Mouse (Mus musculus) ES-Bruce4 (cell line): ENCODE measurements around the gene Mrpl2.

Experiments
- CTCF ChIP-seq: IDR thresholded peaks from one replicate; pipeline ENCODE4 v1.8.1; 2011; ENCODE audit warnings: low read depth, low read length
- EP300 ChIP-seq: IDR thresholded peaks from 2 replicates; pipeline ENCODE4 v1.6.1; 2011; ENCODE audit warnings: low read depth, low read length; ENCODE audit not compliant: insufficient read depth
- POLR2A ChIP-seq: IDR thresholded peaks from one replicate; pipeline ENCODE4 v1.8.1; 2011; ENCODE audit warnings: low read length; ENCODE audit not compliant: insufficient read depth

GRCm38 (mm10) chr17:46694517-46695063 lies 48.6 kb downstream of the Mrpl2 start:
- TF ChIP-seq POLR2A: no peak
- TF ChIP-seq CTCF: no peak
- no peak for TF ChIP-seq EP300
